Mouse (Mus musculus) liver, postnatal 0 days (tissue): ENCODE measurements around the gene Wwox. TPM values are rescaled to one million over a fixed set of nuclear protein-coding genes. Genes with fewer than 3 reads are reported as not detected.

Experiments
- ATAC-seq: fragments of 200-750 bp; cut with Nextera tagmentation; 2 replicates; pipeline ENCODE4 v1.8.0; 2017; ENCODE audit warnings: mild to moderate bottlenecking, moderate library complexity
- DNase-seq: peaks from one replicate; pipeline ENCODE4 v3.0.0-alpha.2; 2016
- H3K27ac ChIP-seq: fragments of 300-500 bp; sonication (generic); 2 replicates; pipeline ENCODE4 v1.5.1; 2014; ENCODE audit warnings: antibody characterized with exemption, moderate library complexity, mild to moderate bottlenecking, low read depth
- H3K27me3 ChIP-seq: fragments of 300-500 bp; sonication (generic); 2 replicates; pipeline ENCODE4 v1.6.1; 2014; ENCODE audit warnings: low read length, control low read depth, mixed read lengths; ENCODE audit not compliant: insufficient read depth
- H3K36me3 ChIP-seq: fragments of 300-500 bp; sonication (generic); replicated peaks from 2 replicates; pipeline ENCODE4 v1.6.1; 2014; ENCODE audit warnings: mild to moderate bottlenecking, control low read depth, low read length, moderate library complexity, mixed read lengths; ENCODE audit not compliant: insufficient read depth
- H3K4me1 ChIP-seq: fragments of 300-500 bp; sonication (generic); 2 replicates; pipeline ENCODE4 v1.6.1; 2014; ENCODE audit warnings: antibody characterized with exemption, mild to moderate bottlenecking, control low read depth; ENCODE audit not compliant: insufficient read depth
- H3K4me2 ChIP-seq: fragments of 300-500 bp; sonication (generic); 2 replicates; pipeline ENCODE4 v1.6.1; 2014; ENCODE audit warnings: low read depth, mild to moderate bottlenecking, low read length, moderate library complexity, mixed read lengths
- H3K4me3 ChIP-seq: fragments of 300-500 bp; sonication (generic); 2 replicates; pipeline ENCODE4 v1.5.1; 2014; ENCODE audit warnings: low read depth, low read length
- H3K9ac ChIP-seq: fragments of 300-500 bp; sonication (generic); replicated peaks from 2 replicates; pipeline ENCODE4 v1.6.1; 2014; ENCODE audit warnings: mild to moderate bottlenecking, moderate library complexity
- H3K9me3 ChIP-seq: fragments of 300-500 bp; sonication (generic); 2 replicates; pipeline ENCODE4 v1.6.1; 2016; ENCODE audit warnings: mild to moderate bottlenecking, control low read depth, low read length, mixed read lengths
- CTCF ChIP-seq: sonication (generic); IDR thresholded peaks from 2 replicates; pipeline ENCODE4 v1.5.1; 2016; ENCODE audit warnings: antibody characterized with exemption, low read depth
- EP300 ChIP-seq: IDR thresholded peaks from 2 replicates; pipeline ENCODE4 v1.6.1; 2016; ENCODE audit warnings: antibody characterized with exemption, low read depth, mild to moderate bottlenecking
- WGBS: fragments of 180-500 bp; shearing (Covaris S2); extraction: QIAGEN DNeasy Blood & Tissue Kit; methylation state at CpG from one replicate; pipeline ENCODE4 v1.1.7; 2014; ENCODE audit not compliant: insufficient replicate concordance; 5-methylcytosine and 5-hydroxymethylcytosine counted together
- polyA plus RNA-seq: library from polyadenylated mRNA; unstranded; fragments of >200 nt; fragmentation: Nextera tagmentation; extraction: Ambion mirVana; gene quantifications from 2 replicates; pipeline ENCODE4 v1.2.1, GENCODE M21; 2015

The Wwox gene
- polyA plus RNA-seq, 1 experiment from 2014 or later, result 3.9 TPM

GRCm38 (mm10) chr8:115380017-115380416, 940.6 kb downstream of the Wwox start:
- TF ChIP-seq EP300 (no peak), CTCF (no peak)
- DNase-seq (no peak), ATAC-seq (no peak)
- Histone ChIP-seq H3K9ac (no peak overlapping the region), H3K27ac (no peak overlapping the region), H3K27me3 (no peaks in the 10 kb centered on the region), H3K4me1 (no peaks in the 10 kb centered on the region), H3K36me3 (no peaks in the 10 kb centered on the region), H3K4me2 (no peak overlapping the region), H3K4me3 (no peak overlapping the region), H3K9me3 (no peaks in the 10 kb centered on the region)
- 66% methylated on average over 4 of the region's 4 CpGs for whole genome bisulfite sequencing

GRCm38 (mm10) chr8:115390921-115391504, 951.6 kb downstream of the Wwox start:
- no peak overlapping the region for H3K9ac ChIP-seq
- H3K4me1 ChIP-seq, result no peaks in the 10 kb centered on the region
- no peak for TF ChIP-seq CTCF
- no peak for TF ChIP-seq EP300
- H3K27me3 ChIP-seq, result no peaks in the 10 kb centered on the region
- no peak overlapping the region for H3K27ac ChIP-seq
- ATAC-seq, result no peak
- H3K4me2 ChIP-seq, result no peak overlapping the region
- DNase-seq, result no peak
- no peaks in the 10 kb centered on the region for H3K36me3 ChIP-seq
- no peak overlapping the region for H3K4me3 ChIP-seq
- no peaks in the 10 kb centered on the region for H3K9me3 ChIP-seq
- WGBS, result 77% methylated on average over 5 of the region's 5 CpGs

- WGBS, result 63% methylated on average over 5 of the region's 5 CpGs
- Histone ChIP-seq H3K4me2 (no peak overlapping the region), H3K36me3 (no peaks in the 10 kb centered on the region), H3K4me3 (no peak overlapping the region), H3K27me3 (no peaks in the 10 kb centered on the region), H3K9me3 (no peaks in the 10 kb centered on the region), H3K4me1 (peaks cover 7% of the 10 kb centered on the region; the same call in 1 of the 2 replicates), H3K27ac (no peak overlapping the region), H3K9ac (no peak overlapping the region)
- ATAC-seq, result no peak
- no peak for DNase-seq
- TF ChIP-seq EP300, result no peak
- TF ChIP-seq CTCF, result peak; percentile 53
Observed at GRCm38 (mm10) chr8:115395840-115396239, 956.4 kb downstream of the Wwox start.

GRCm38 (mm10) chr8:115397981-115398380, 958.5 kb downstream of the Wwox start:
- WGBS, result 45% methylated on average over 3 of the region's 3 CpGs
- TF ChIP-seq EP300, result no peak
- TF ChIP-seq CTCF, result no peak
- Histone ChIP-seq H3K9me3 (no peaks in the 10 kb centered on the region), H3K4me3 (no peak overlapping the region), H3K27ac (no peak overlapping the region), H3K27me3 (no peaks in the 10 kb centered on the region), H3K36me3 (no peaks in the 10 kb centered on the region), H3K4me1 (peaks cover 7% of the 10 kb centered on the region; the same call in 1 of the 2 replicates), H3K9ac (no peak overlapping the region), H3K4me2 (no peak overlapping the region)
- ATAC-seq, result peak; percentile 49; the same call in 1 of the 2 replicates
- peak; percentile 38 for DNase-seq

- no peak overlapping the region for H3K9ac ChIP-seq
- H3K9me3 ChIP-seq, result no peaks in the 10 kb centered on the region
- no peak overlapping the region for H3K27ac ChIP-seq
- H3K36me3 ChIP-seq, result no peaks in the 10 kb centered on the region
- peaks cover 7% of the 10 kb centered on the region; the same call in 1 of the 2 replicates for H3K4me1 ChIP-seq
- no peak overlapping the region for H3K4me2 ChIP-seq
- ATAC-seq (no peak), DNase-seq (no peak)
- 70% methylated on average over 15 of the region's 15 CpGs for WGBS
- H3K27me3 ChIP-seq, result no peaks in the 10 kb centered on the region
- no peak overlapping the region for H3K4me3 ChIP-seq
- no peak for TF ChIP-seq EP300
- no peak for TF ChIP-seq CTCF
Observed at GRCm38 (mm10) chr8:115400013-115400720, 960.7 kb downstream of the Wwox start.

Other genes with a start within 250 kb of the Wwox start
- not detected in 2 replicates for gene Vat1l, start 234.0 kb upstream of the Wwox start, polyA plus RNA-seq
- not detected in 2 replicates for gene Clec3a, start 21.6 kb upstream of the Wwox start, polyA plus RNA-seq